Mouse (Mus musculus): ENCODE data around the gene Ncapd2.

DNA sequence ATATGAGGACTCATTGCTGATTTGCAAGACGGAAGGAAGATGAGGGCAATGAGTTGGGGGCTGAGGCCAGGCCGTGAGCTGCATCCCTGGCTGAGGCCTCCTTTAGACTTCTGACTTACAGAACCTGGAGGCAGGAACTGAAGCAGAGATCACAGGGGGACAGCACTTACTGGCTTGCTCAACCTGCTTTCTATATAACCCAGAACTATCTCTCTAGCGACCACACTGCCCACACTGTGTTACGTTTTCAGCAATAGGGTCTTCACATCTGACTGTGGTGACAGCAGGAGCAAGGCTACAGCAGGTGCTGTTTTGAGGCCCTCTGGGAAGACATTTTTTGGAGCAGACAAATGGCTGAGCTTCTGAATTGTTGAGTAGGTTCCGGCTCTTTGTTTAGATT lies 49.1 kb upstream of the Ncapd2 start:
- TF ChIP-seq POLR2A (IDR thresholded peaks at IDR 0.05; ENCODE audit: insufficient read length, low read depth) (no peak), USF1 (IDR thresholded peaks at IDR 0.05; ENCODE audit: low read depth) (no peak), TCF3 (IDR thresholded peaks at IDR 0.05; ENCODE audit: insufficient read length, low read depth) (no peak), MYOD1 (IDR thresholded peaks at IDR 0.05; ENCODE audit: control insufficient read depth in 1 of 3, insufficient read length in 2 of 3, low read depth in 2 of 3) (no peak), MYOG (IDR thresholded peaks at IDR 0.05; ENCODE audit: control insufficient read depth in 1 of 3, insufficient read depth in 1 of 3, insufficient read length in 2 of 3, low read depth in 2 of 3) (no peak), E2F4 (IDR thresholded peaks at IDR 0.05; ENCODE audit: insufficient read depth) (no peak), CEBPB (IDR thresholded peaks at IDR 0.05; ENCODE audit: insufficient read depth, poor library complexity, severe bottlenecking) (no peak), MAX (IDR thresholded peaks at IDR 0.05; ENCODE audit: low read depth) (no peak), SRF (IDR thresholded peaks at IDR 0.05; ENCODE audit: control insufficient read depth, insufficient read length, low read depth) (no peak), POLR2AphosphoS2 (IDR thresholded peaks at IDR 0.05; ENCODE audit: insufficient read length, low read depth) (no peak), TCF12 (IDR thresholded peaks at IDR 0.05; ENCODE audit: insufficient read depth, poor library complexity, severe bottlenecking) (no peak)
